Mouse (Mus musculus): ENCODE results near the gene Spg7. TPM values are rescaled to one million over a fixed set of nuclear protein-coding genes. Genes with fewer than 3 reads are reported as not detected.

Gene Spg7
- polyA plus RNA-seq, 1 experiment from 2014 or later: 41.3 TPM

Small RNA genes lying within 50 kb of the gene (microRNA-seq; reads per million reads assigned to microRNA genes)
- gene Mir7079 (ENCODE audit: borderline number of aligned reads) (1.1 reads per million), gene Mir7080 (ENCODE audit: borderline number of aligned reads) (1.1 reads per million)

Other genes starting within 250 kb of the Spg7 start
- gene Cdh15, start 215.0 kb upstream of the Spg7 start, polyA plus RNA-seq (2014; fragmentation: Nextera tagmentation; extraction: Ambion mirVana): 0.97 and 1.5 TPM in 2 replicates
- gene Ankrd11, start 20.7 kb upstream of the Spg7 start, polyA plus RNA-seq (2014; fragmentation: Nextera tagmentation; extraction: Ambion mirVana): 49.2 and 53.8 TPM in 2 replicates
- gene Rpl13, start 39.4 kb downstream of the Spg7 start, polyA plus RNA-seq (2014; fragmentation: Nextera tagmentation; extraction: Ambion mirVana): 1,965 and 2,035 TPM in 2 replicates
- gene Cpne7, start 54.4 kb downstream of the Spg7 start, polyA plus RNA-seq (2014; fragmentation: Nextera tagmentation; extraction: Ambion mirVana): 5.2 and 5.9 TPM in 2 replicates
- 4.6 and 5.6 TPM in 2 replicates for gene Sult5a1, start 95.4 kb downstream of the Spg7 start, polyA plus RNA-seq (2014; fragmentation: Nextera tagmentation; extraction: Ambion mirVana)
- gene Dpep1, start 123.3 kb downstream of the Spg7 start, polyA plus RNA-seq (2014; fragmentation: Nextera tagmentation; extraction: Ambion mirVana): 0.52 and 1.3 TPM in 2 replicates
- gene Chmp1a, start 149.8 kb downstream of the Spg7 start, polyA plus RNA-seq (2014; fragmentation: Nextera tagmentation; extraction: Ambion mirVana): 95.4 and 104 TPM in 2 replicates
- 1.4 and 1.7 TPM in 2 replicates for gene Spata33, start 149.9 kb downstream of the Spg7 start, polyA plus RNA-seq (2014; fragmentation: Nextera tagmentation; extraction: Ambion mirVana)
- 22.8 and 25.0 TPM in 2 replicates for gene Cdk10, start 161.9 kb downstream of the Spg7 start, polyA plus RNA-seq (2014; fragmentation: Nextera tagmentation; extraction: Ambion mirVana)
- 2.0 and 2.2 TPM in 2 replicates for gene Spata2l, start 173.3 kb downstream of the Spg7 start, polyA plus RNA-seq (2014; fragmentation: Nextera tagmentation; extraction: Ambion mirVana)
- gene Zfp276, start 191.3 kb downstream of the Spg7 start, polyA plus RNA-seq (2014; fragmentation: Nextera tagmentation; extraction: Ambion mirVana): 16.0 and 18.8 TPM in 2 replicates
- 9.2 and 10.7 TPM in 2 replicates for gene Vps9d1, start 191.4 kb downstream of the Spg7 start, polyA plus RNA-seq (2014; fragmentation: Nextera tagmentation; extraction: Ambion mirVana)

All from liver, embryonic 11.5 days (tissue).